Mouse (Mus musculus) erythroid progenitor cell, adult 5-6 weeks (primary cell): ENCODE results near the gene Chrd. TPM values are rescaled to one million over a fixed set of nuclear protein-coding genes. Genes with fewer than 3 reads are reported as not detected.

Source experiments
- ATAC-seq: replicated peaks from 2 replicates; pipeline ENCODE4 v1.8.0; 2016; ENCODE audit warnings: moderate number of reproducible peaks, mild to moderate bottlenecking, moderate TSS enrichment, inconsistent platforms; ENCODE audit not compliant: poor library complexity, low FRiP score, severe bottlenecking
- total RNA-seq, 2 experiments: library from RNA; stranded (forward) in 1 of 2; stranded (reverse) in 1 of 2; fragments of 150-400 nt in 1 of 2; fragments of 186-747, 209-891 nt in 1 of 2; gene quantifications; 2 replicates each; pipeline versions ENCODE4 v1.2.3 to v1.2.4; 2015 to 2017; ENCODE audit warnings: low replicate concordance in 2 of 2

Chrd gene
- total RNA-seq, 2 experiments from 2014 or later = not detected

- no peak for ATAC-seq
These were observed 23.8 kb upstream of the Chrd start for GRCm38 (mm10) chr16:20708939-20709734.

- ATAC-seq = no peak
These were observed 22.6 kb upstream of the Chrd start for GRCm38 (mm10) chr16:20710370-20710769.

- ATAC-seq = no peak
These were observed 22.1 kb upstream of the Chrd start for GRCm38 (mm10) chr16:20710810-20711209.

- no peak for ATAC-seq
These were observed 20.7 kb upstream of the Chrd start for GRCm38 (mm10) chr16:20712190-20712589.

- ATAC-seq = peak; percentile 50
These were observed 20.0 kb upstream of the Chrd start for GRCm38 (mm10) chr16:20712889-20713288.

- ATAC-seq = no peak
These were observed 18.4 kb upstream of the Chrd start for GRCm38 (mm10) chr16:20714307-20715080.

GRCm38 (mm10) chr16:20715161-20715560 is 17.8 kb upstream of the Chrd start:
- no peak for ATAC-seq

- no peak for ATAC-seq
These were observed 17.4 kb upstream of the Chrd start for GRCm38 (mm10) chr16:20715566-20715965.

- peak; percentile 48 for ATAC-seq
These were observed 16.7 kb upstream of the Chrd start for GRCm38 (mm10) chr16:20715976-20716840.

- ATAC-seq = peak; percentile 2; the same call in 1 of the 2 replicates
These were observed 16.1 kb upstream of the Chrd start for GRCm38 (mm10) chr16:20716841-20717180.

- peak; percentile 87 for ATAC-seq
These were observed 15.5 kb upstream of the Chrd start, which contains the start of the genes Polr2h and Clcn2 for GRCm38 (mm10) chr16:20717181-20717977. Gene Polr2h (plus strand): TSS chr16:20717665. Gene Clcn2 (minus strand): TSS chr16:20717746.

- no peak for ATAC-seq
These were observed 14.8 kb upstream of the Chrd start for GRCm38 (mm10) chr16:20717978-20718670.

GRCm38 (mm10) chr16:20721808-20722207 is 11.1 kb upstream of the Chrd start:
- ATAC-seq = no peak

GRCm38 (mm10) chr16:20722736-20723135 is 10.2 kb upstream of the Chrd start:
- ATAC-seq = no peak

- no peak for ATAC-seq
These were observed 9.7 kb upstream of the Chrd start for GRCm38 (mm10) chr16:20723247-20723646.

GRCm38 (mm10) chr16:20724338-20724748 is 8.6 kb upstream of the Chrd start:
- no peak for ATAC-seq

- no peak for ATAC-seq
These were observed 7.6 kb upstream of the Chrd start for GRCm38 (mm10) chr16:20725321-20725720.

- no peak for ATAC-seq
These were observed 7.2 kb upstream of the Chrd start for GRCm38 (mm10) chr16:20725750-20726149.

- no peak for ATAC-seq
These were observed 6.5 kb upstream of the Chrd start for GRCm38 (mm10) chr16:20726384-20726783.
